Mouse (Mus musculus): ENCODE data around the gene Cgref1. TPM values are rescaled to one million over a fixed set of nuclear protein-coding genes. Genes with fewer than 3 reads are reported as not detected.

The Cgref1 gene
- polyA plus RNA-seq, 1 experiment from 2014 or later: 6.7 TPM

GRCm38 (mm10) chr5:30959966-30960501 lies 14.6 kb upstream of the Cgref1 start, which contains the start of gene Preb:
Gene Preb (minus strand): TSS chr5:30960361.
- Histone ChIP-seq H3K36me3 (peaks cover 30% of the 10 kb centered on the region), H3K9me3 (0 out of 2 replicates have a peak, but pooled peaks cover 3% of the 10 kb centered on the region), H3K4me3 (peak within 1 kb of the TSS; percentile 91), H3K27me3 (ENCODE audit: insufficient read depth, poor library complexity, severe bottlenecking) (peaks cover 7% of the 10 kb centered on the region; the same call in 1 of the 2 replicates), H3K4me1 (replicated peaks) (peaks cover 26% of the 10 kb centered on the region), H3K27ac (peak within 1 kb of the TSS; percentile 91)
- DNase-seq (ENCODE audit: low spot score): peak; percentile 100
- whole genome bisulfite sequencing: under 1% methylated on average over 56 of the region's 56 CpGs

- H3K4me3 ChIP-seq: peak overlapping the region; percentile 91
- 0 out of 2 replicates have a peak, but pooled peaks cover 3% of the 10 kb centered on the region for H3K9me3 ChIP-seq
- peaks cover 26% of the 10 kb centered on the region for H3K4me1 ChIP-seq (replicated peaks)
- WGBS: 42% methylated on average over 19 of the region's 19 CpGs
- peaks cover 7% of the 10 kb centered on the region; the same call in 1 of the 2 replicates for H3K27me3 ChIP-seq (ENCODE audit: insufficient read depth, poor library complexity, severe bottlenecking)
- peak overlapping the region; percentile 91 for H3K27ac ChIP-seq
- no peak for DNase-seq (ENCODE audit: low spot score)
- H3K36me3 ChIP-seq: peaks cover 37% of the 10 kb centered on the region
Observed at GRCm38 (mm10) chr5:30959198-30959854, 13.9 kb upstream of the Cgref1 start.

DNA sequence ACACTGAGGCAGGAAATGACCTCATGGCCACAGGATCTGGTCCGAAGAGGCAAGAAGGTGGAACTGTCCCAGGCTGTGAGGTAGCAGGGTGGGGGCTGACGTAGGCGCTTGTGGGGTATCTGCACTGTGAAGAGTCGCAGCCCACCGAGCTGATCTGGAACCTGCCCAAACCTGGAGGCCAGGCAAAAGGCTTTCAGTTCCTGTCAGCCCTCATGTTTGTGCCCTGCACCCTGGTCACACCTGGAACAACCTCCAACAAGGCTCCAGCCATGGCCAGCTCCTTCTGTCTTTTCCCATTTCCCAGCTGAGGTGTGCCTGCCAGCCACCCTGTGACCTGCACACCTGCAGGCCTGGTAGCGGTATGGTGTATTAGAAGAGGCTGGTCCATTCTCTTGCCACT lies 12.5 kb upstream of the Cgref1 start:
- H3K36me3 ChIP-seq: peaks cover 51% of the 10 kb centered on the region
- peaks cover 26% of the 10 kb centered on the region for H3K4me1 ChIP-seq (replicated peaks)
- WGBS: 95% methylated on average over 6 of the region's 6 CpGs
- no peaks in the 10 kb centered on the region for H3K9me3 ChIP-seq
- H3K27ac ChIP-seq: no peak overlapping the region
- no peak for DNase-seq (ENCODE audit: low spot score)
- H3K27me3 ChIP-seq (ENCODE audit: insufficient read depth, poor library complexity, severe bottlenecking): peaks cover 7% of the 10 kb centered on the region; the same call in 1 of the 2 replicates
- peak overlapping the region; percentile 20; the same call in 1 of the 2 replicates for H3K4me3 ChIP-seq

GRCm38 (mm10) chr5:30955751-30956150 lies 10.4 kb upstream of the Cgref1 start:
- Histone ChIP-seq H3K9me3 (no peaks in the 10 kb centered on the region), H3K4me1 (replicated peaks) (peaks cover 29% of the 10 kb centered on the region), H3K36me3 (peaks cover 64% of the 10 kb centered on the region), H3K27ac (no peak overlapping the region), H3K4me3 (no peak overlapping the region), H3K27me3 (ENCODE audit: insufficient read depth, poor library complexity, severe bottlenecking) (no peaks in the 10 kb centered on the region)
- no peak for DNase-seq (ENCODE audit: low spot score)
- WGBS: 95% methylated on average over 6 of the region's 6 CpGs

DNA sequence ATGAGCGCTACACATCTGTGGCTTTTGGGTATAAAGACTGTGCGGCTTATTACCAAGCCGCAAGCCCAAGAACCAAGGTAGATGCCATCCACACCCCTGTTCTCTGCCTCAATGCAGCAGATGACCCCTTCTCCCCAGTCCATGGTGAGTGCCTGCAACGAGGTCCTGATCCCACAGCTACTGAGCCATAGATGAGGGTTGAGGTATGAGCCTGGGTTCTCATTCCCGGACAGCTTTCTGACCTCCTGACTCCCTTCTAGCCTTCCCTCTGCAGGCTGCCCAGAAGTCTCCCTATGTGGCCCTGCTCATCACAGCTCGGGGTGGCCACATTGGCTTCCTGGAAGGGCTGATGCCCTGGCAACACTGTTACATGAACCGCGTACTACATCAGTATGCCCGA lies 9.2 kb upstream of the Cgref1 start:
- Histone ChIP-seq H3K4me3 (no peak overlapping the region), H3K36me3 (peaks cover 64% of the 10 kb centered on the region), H3K9me3 (no peaks in the 10 kb centered on the region), H3K27ac (no peak overlapping the region), H3K4me1 (replicated peaks) (peaks cover 38% of the 10 kb centered on the region), H3K27me3 (ENCODE audit: insufficient read depth, poor library complexity, severe bottlenecking) (no peaks in the 10 kb centered on the region)
- DNase-seq (ENCODE audit: low spot score): no peak
- WGBS: 96% methylated on average over 9 of the region's 9 CpGs

DNA sequence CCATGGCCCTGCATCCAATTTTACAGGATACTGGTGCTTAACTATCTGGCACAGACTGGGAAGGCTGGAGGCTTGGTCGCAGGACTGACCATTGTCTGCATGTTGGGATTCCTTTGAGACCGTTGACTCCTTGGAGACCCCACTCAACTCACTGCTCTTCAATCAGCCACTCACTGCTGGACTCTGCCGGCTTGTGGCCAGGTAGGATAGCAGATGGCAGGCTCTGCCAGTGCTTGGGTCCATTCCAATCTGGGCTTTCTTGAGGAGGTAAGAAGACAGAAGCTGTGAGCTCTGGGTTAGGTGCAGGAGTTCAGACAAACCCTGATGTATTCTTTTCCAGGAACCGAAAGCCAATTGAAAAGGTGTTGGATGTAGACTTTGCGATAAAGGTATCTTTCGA lies 8.7 kb upstream of the Cgref1 start:
- no peaks in the 10 kb centered on the region for H3K27me3 ChIP-seq (ENCODE audit: insufficient read depth, poor library complexity, severe bottlenecking)
- H3K9me3 ChIP-seq: no peaks in the 10 kb centered on the region
- peaks cover 64% of the 10 kb centered on the region for H3K36me3 ChIP-seq
- DNase-seq (ENCODE audit: low spot score): no peak
- 95% methylated on average over 6 of the region's 6 CpGs for WGBS
- H3K4me1 ChIP-seq (replicated peaks): peaks cover 38% of the 10 kb centered on the region
- H3K4me3 ChIP-seq: no peak overlapping the region
- no peak overlapping the region for H3K27ac ChIP-seq

DNA sequence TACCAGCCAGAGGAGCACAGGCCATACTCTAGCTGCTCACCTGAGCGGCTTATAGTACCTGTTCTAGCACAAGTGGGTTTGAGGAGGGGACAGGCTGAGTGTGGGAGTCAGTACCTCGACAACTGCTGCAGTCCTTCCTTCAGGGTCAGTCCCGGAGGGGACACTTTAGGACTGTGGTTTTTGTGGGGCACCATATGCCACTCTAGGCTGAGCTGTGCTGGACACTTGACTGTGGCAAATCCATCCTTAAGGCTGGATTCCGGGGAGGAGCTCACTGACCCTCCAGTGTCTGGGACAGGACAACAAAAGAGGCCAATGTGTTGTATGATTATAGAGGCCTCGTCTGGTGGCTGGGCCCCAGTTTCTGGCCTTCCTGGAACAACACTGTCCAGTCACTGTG lies 7.2 kb upstream of the Cgref1 start:
- Histone ChIP-seq H3K4me3 (no peak overlapping the region; the same call in 1 of the 2 replicates), H3K9me3 (no peaks in the 10 kb centered on the region), H3K36me3 (peaks cover 49% of the 10 kb centered on the region), H3K27me3 (ENCODE audit: insufficient read depth, poor library complexity, severe bottlenecking) (no peaks in the 10 kb centered on the region), H3K4me1 (replicated peaks) (peaks cover 26% of the 10 kb centered on the region), H3K27ac (no peak overlapping the region)
- no peak for DNase-seq (ENCODE audit: low spot score)
- 88% methylated on average over 5 of the region's 5 CpGs for WGBS

DNA sequence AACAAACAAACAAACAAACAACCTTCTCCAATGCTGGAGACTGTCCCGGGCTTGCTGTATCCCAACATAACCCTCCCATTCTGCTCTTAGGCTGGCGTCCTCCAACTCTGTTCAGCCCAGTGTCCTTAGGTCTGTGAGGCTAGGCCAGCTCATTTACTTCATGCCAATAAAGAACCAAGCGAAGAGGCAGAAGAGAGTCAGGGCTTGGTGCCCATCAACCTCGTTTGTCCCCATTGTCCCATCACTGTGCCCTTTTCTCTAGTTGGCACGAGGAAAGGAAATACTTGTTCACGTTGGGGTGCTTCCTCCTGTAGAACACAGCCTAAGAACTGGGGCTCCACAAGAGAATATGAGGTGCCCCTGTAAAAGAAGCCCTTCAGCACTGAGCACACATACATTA lies 6.3 kb upstream of the Cgref1 start:
- peaks cover 23% of the 10 kb centered on the region for H3K4me1 ChIP-seq (replicated peaks)
- 90% methylated on average over 6 of the region's 6 CpGs for WGBS
- no peak overlapping the region for H3K27ac ChIP-seq
- H3K4me3 ChIP-seq: no peak overlapping the region
- no peak for DNase-seq (ENCODE audit: low spot score)
- H3K27me3 ChIP-seq (ENCODE audit: insufficient read depth, poor library complexity, severe bottlenecking): peaks cover 4% of the 10 kb centered on the region
- peaks cover 45% of the 10 kb centered on the region for H3K36me3 ChIP-seq
- no peaks in the 10 kb centered on the region for H3K9me3 ChIP-seq

DNA sequence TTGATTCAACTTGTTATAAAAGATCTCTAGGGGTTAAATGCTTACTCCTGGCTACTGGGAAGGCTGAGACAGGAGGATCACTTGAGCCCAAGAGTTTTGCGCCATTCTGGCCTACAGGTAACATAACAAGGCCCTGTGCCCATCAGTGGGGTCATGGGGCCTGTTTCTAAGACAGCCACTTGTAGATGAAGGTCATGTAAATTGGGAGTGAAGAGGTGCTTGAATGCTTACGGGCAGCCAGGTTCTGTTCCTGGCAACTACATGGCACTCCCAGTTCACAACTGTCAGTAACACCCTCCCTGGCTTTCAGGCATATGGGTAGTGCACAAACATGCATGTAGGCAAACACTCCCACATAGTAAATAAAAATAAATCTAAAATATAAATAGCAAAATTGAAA lies 5.5 kb upstream of the Cgref1 start:
- peaks cover 23% of the 10 kb centered on the region for H3K4me1 ChIP-seq (replicated peaks)
- no peak overlapping the region for H3K27ac ChIP-seq
- peaks cover 43% of the 10 kb centered on the region for H3K36me3 ChIP-seq
- DNase-seq (ENCODE audit: low spot score): no peak
- 89% methylated on average over 2 of the region's 2 CpGs for WGBS
- H3K9me3 ChIP-seq: no peaks in the 10 kb centered on the region
- peak overlapping the region; percentile 66 for H3K4me3 ChIP-seq
- peaks cover 10% of the 10 kb centered on the region for H3K27me3 ChIP-seq (ENCODE audit: insufficient read depth, poor library complexity, severe bottlenecking)

GRCm38 (mm10) chr5:30950451-30950850 lies 5.1 kb upstream of the Cgref1 start:
- Histone ChIP-seq H3K4me3 (peak overlapping the region; percentile 66), H3K27ac (peak overlapping the region; percentile 87; the same call in 1 of the 2 replicates), H3K36me3 (peaks cover 38% of the 10 kb centered on the region), H3K9me3 (no peaks in the 10 kb centered on the region), H3K27me3 (ENCODE audit: insufficient read depth, poor library complexity, severe bottlenecking) (peaks cover 15% of the 10 kb centered on the region), H3K4me1 (replicated peaks) (peaks cover 24% of the 10 kb centered on the region)
- DNase-seq (ENCODE audit: low spot score): no peak
- WGBS: 71% methylated on average over 4 of the region's 4 CpGs

GRCm38 (mm10) chr5:30949654-30950326 lies 4.4 kb upstream of the Cgref1 start:
- WGBS: under 1% methylated on average over 31 of the region's 31 CpGs
- Histone ChIP-seq H3K9me3 (no peaks in the 10 kb centered on the region), H3K27me3 (ENCODE audit: insufficient read depth, poor library complexity, severe bottlenecking) (peaks cover 22% of the 10 kb centered on the region), H3K36me3 (peaks cover 32% of the 10 kb centered on the region), H3K4me3 (peak overlapping the region; percentile 66), H3K4me1 (replicated peaks) (peaks cover 31% of the 10 kb centered on the region), H3K27ac (peak overlapping the region; percentile 87)
- peak; percentile 93 for DNase-seq (ENCODE audit: low spot score)

GRCm38 (mm10) chr5:30948620-30949019 lies 3.2 kb upstream of the Cgref1 start:
- no peak for DNase-seq (ENCODE audit: low spot score)
- WGBS: 74% methylated on average over 5 of the region's 5 CpGs
- no peaks in the 10 kb centered on the region for H3K9me3 ChIP-seq
- peaks cover 31% of the 10 kb centered on the region for H3K4me1 ChIP-seq (replicated peaks)
- H3K27ac ChIP-seq: no peak overlapping the region
- peaks cover 20% of the 10 kb centered on the region for H3K36me3 ChIP-seq
- H3K27me3 ChIP-seq (ENCODE audit: insufficient read depth, poor library complexity, severe bottlenecking): peaks cover 30% of the 10 kb centered on the region
- no peak overlapping the region for H3K4me3 ChIP-seq

GRCm38 (mm10) chr5:30944344-30944743 lies 1.0 kb downstream of the Cgref1 start:
- Histone ChIP-seq H3K27ac (no peak overlapping the region), H3K36me3 (no peaks in the 10 kb centered on the region), H3K27me3 (ENCODE audit: insufficient read depth, poor library complexity, severe bottlenecking) (peaks cover 30% of the 10 kb centered on the region), H3K9me3 (no peaks in the 10 kb centered on the region), H3K4me1 (replicated peaks) (peaks cover 14% of the 10 kb centered on the region), H3K4me3 (no peak overlapping the region)
- 92% methylated on average over 6 of the region's 6 CpGs for WGBS
- DNase-seq (ENCODE audit: low spot score): no peak

Measured in hindbrain, embryonic 10.5 days (tissue).